Mouse (Mus musculus) embryonic fibroblast, embryonic 13.5 days (primary cell): ENCODE measurements at regions not wholly inside any gene's neighbourhood (a gene's known extent, or its start where the extent isn't known, plus 50 kb on each side); places are given as distances from the start of the nearest gene placed in this dataset.

Source experiments
- CTCF ChIP-seq: IDR thresholded peaks from 2 replicates; pipeline ENCODE4 v1.5.1; 2011; ENCODE audit warnings: mild to moderate bottlenecking, control low read depth, low read length, moderate library complexity, borderline replicate concordance; ENCODE audit not compliant: insufficient read depth
- POLR2A ChIP-seq: IDR thresholded peaks from 2 replicates; pipeline ENCODE4 v1.6.1; 2011; ENCODE audit warnings: low read depth, mild to moderate bottlenecking, control low read depth, low read length, moderate library complexity

DNA sequence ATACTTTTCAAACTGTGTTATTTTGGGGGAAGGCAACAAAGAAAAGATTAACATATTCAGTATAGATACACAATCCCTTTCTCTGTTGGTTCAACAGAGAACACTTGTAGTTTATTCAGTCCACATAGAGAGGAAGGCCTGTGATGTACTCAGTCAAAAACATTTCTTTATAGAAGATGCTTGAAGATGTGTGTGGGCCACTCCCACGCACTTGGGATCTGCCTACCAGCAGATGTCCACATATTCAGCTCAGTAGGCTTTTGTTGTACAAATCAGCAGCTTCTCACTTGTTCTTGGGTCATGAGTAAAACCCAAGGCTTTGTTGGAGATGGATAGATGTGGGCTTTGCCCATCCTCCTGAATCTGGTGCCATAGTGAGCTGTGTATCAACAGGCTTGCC lies 239.6 kb upstream of the Pdzrn3 start:
- no peak for TF ChIP-seq POLR2A
- TF ChIP-seq CTCF = no peak
